Mouse (Mus musculus) cerebellum, adult 2 months (tissue): ENCODE data around the gene Pou6f1.

ENCODE experiments used
- CTCF ChIP-seq: fragments of 200-500 bp; IDR thresholded peaks from 2 replicates; pipeline ENCODE4 v1.5.1; 2011; ENCODE audit warnings: low read depth, mild to moderate bottlenecking, control low read depth, low read length, moderate library complexity, borderline replicate concordance; ENCODE audit not compliant: insufficient read depth
- POLR2A ChIP-seq: fragments of 200-500 bp; IDR thresholded peaks from 2 replicates; pipeline ENCODE4 v1.6.1; 2011; ENCODE audit warnings: low read length, control low read depth, borderline replicate concordance; ENCODE audit not compliant: insufficient read depth

- no peak for TF ChIP-seq CTCF
- no peak for TF ChIP-seq POLR2A
Measured at GRCm38 (mm10) chr15:100573946-100574345, 25.8 kb downstream of the Pou6f1 start.
